Mouse (Mus musculus): ENCODE measurements around the gene Arpc4.

Gene Arpc4

GRCm38 (mm10) chr6:113404649-113405448, 26.9 kb downstream of the Arpc4 start:
- no peak for DNase-seq (ENCODE audit: low spot score)

GRCm38 (mm10) chr6:113405483-113405882, 27.6 kb downstream of the Arpc4 start:
- DNase-seq (ENCODE audit: low spot score), result no peak

GRCm38 (mm10) chr6:113406683-113407082, 28.8 kb downstream of the Arpc4 start:
- no peak for DNase-seq (ENCODE audit: low spot score)

GRCm38 (mm10) chr6:113410001-113410400, 32.1 kb downstream of the Arpc4 start:
- no peak for DNase-seq (ENCODE audit: low spot score)

- DNase-seq (ENCODE audit: low spot score), result no peak
Measured at GRCm38 (mm10) chr6:113416416-113416815, 38.5 kb downstream of the Arpc4 start.

GRCm38 (mm10) chr6:113418441-113419198, 40.7 kb downstream of the Arpc4 start:
- no peak for DNase-seq (ENCODE audit: low spot score)

- peak; percentile 96 for DNase-seq (ENCODE audit: low spot score)
Measured at GRCm38 (mm10) chr6:113419199-113419587, 41.3 kb downstream of the Arpc4 start, which contains the start of gene Rpusd3. Gene Rpusd3 (minus strand): TSS chr6:113419340.

GRCm38 (mm10) chr6:113423000-113423399, 45.1 kb downstream of the Arpc4 start:
- no peak for DNase-seq (ENCODE audit: low spot score)

- DNase-seq (ENCODE audit: low spot score), result no peak
Measured at GRCm38 (mm10) chr6:113424187-113424586, 46.3 kb downstream of the Arpc4 start.

GRCm38 (mm10) chr6:113426696-113427095, 48.8 kb downstream of the Arpc4 start:
- DNase-seq (ENCODE audit: low spot score), result no peak

GRCm38 (mm10) chr6:113427397-113427796, 49.5 kb downstream of the Arpc4 start:
- peak; percentile 57 for DNase-seq (ENCODE audit: low spot score)

GRCm38 (mm10) chr6:113428006-113428405, 50.1 kb downstream of the Arpc4 start:
- no peak for DNase-seq (ENCODE audit: low spot score)

GRCm38 (mm10) chr6:113429965-113430364, 52.0 kb downstream of the Arpc4 start:
- no peak for DNase-seq (ENCODE audit: low spot score)

GRCm38 (mm10) chr6:113430846-113431245, 52.9 kb downstream of the Arpc4 start:
- no peak for DNase-seq (ENCODE audit: low spot score)

- no peak for DNase-seq (ENCODE audit: low spot score)
Measured at GRCm38 (mm10) chr6:113431801-113432200, 53.9 kb downstream of the Arpc4 start.

GRCm38 (mm10) chr6:113433661-113434060, 55.7 kb downstream of the Arpc4 start:
- DNase-seq (ENCODE audit: low spot score), result no peak

- no peak for DNase-seq (ENCODE audit: low spot score)
Measured at GRCm38 (mm10) chr6:113434691-113435090, 56.8 kb downstream of the Arpc4 start.

- no peak for DNase-seq (ENCODE audit: low spot score)
Measured at GRCm38 (mm10) chr6:113435664-113436205, 57.8 kb downstream of the Arpc4 start, which contains the start of gene Cidec. Gene Cidec (minus strand): TSS chr6:113435760.

GRCm38 (mm10) chr6:113437135-113437534, 59.2 kb downstream of the Arpc4 start:
- DNase-seq (ENCODE audit: low spot score), result no peak

GRCm38 (mm10) chr6:113438721-113439430, 61.0 kb downstream of the Arpc4 start:
- no peak for DNase-seq (ENCODE audit: low spot score)

All from T-cell, adult 2 months (primary cell).